Mouse (Mus musculus): Measurements from ENCODE around the gene Dcakd. TPM values are rescaled to one million over a fixed set of nuclear protein-coding genes. Genes with fewer than 3 reads are reported as not detected.

The Dcakd gene
- polyA plus RNA-seq, 1 experiment from 2014 or later: 323 TPM

- no peaks in the 10 kb centered on the region; the same call in 1 of the 2 replicates for H3K36me3 ChIP-seq (ENCODE audit: control insufficient read depth, insufficient read depth, low read length)
- H3K9me3 ChIP-seq (ENCODE audit: control insufficient read depth, low read length): no peaks in the 10 kb centered on the region
- no peak overlapping the region for H3K27ac ChIP-seq (ENCODE audit: low read depth, low read length)
- no peak overlapping the region for H3K9ac ChIP-seq (ENCODE audit: low read length)
- peaks cover 5% of the 10 kb centered on the region; the same call in 1 of the 2 replicates for H3K4me1 ChIP-seq (ENCODE audit: control insufficient read depth, insufficient read depth, low read length)
- WGBS: 82% methylated on average over 6 of the region's 6 CpGs
- ATAC-seq (ENCODE audit: insufficient read depth, low FRiP score, low TSS enrichment) (no peak), DNase-seq (ENCODE audit: low spot score) (no peak)
- no peaks in the 10 kb centered on the region for H3K27me3 ChIP-seq (ENCODE audit: control insufficient read depth, insufficient read depth, low read length)
- no peak overlapping the region for H3K4me2 ChIP-seq (ENCODE audit: low read depth)
- no peak overlapping the region for H3K4me3 ChIP-seq (ENCODE audit: low read depth, low read length)
These were observed 9.3 kb downstream of the Dcakd start for GRCm38 (mm10) chr11:103018860-103019259.

- H3K9me3 ChIP-seq (ENCODE audit: control insufficient read depth, low read length): no peaks in the 10 kb centered on the region
- no peaks in the 10 kb centered on the region; the same call in 1 of the 2 replicates for H3K36me3 ChIP-seq (ENCODE audit: control insufficient read depth, insufficient read depth, low read length)
- DNase-seq (ENCODE audit: low spot score): no peak
- H3K27ac ChIP-seq (ENCODE audit: low read depth, low read length): no peak overlapping the region
- no peak overlapping the region for H3K4me3 ChIP-seq (ENCODE audit: low read depth, low read length)
- H3K27me3 ChIP-seq (ENCODE audit: control insufficient read depth, insufficient read depth, low read length): no peaks in the 10 kb centered on the region
- 51% methylated on average over 9 of the region's 9 CpGs for WGBS
- no peak for ATAC-seq (ENCODE audit: insufficient read depth, low FRiP score, low TSS enrichment)
- no peak overlapping the region for H3K4me2 ChIP-seq (ENCODE audit: low read depth)
- peaks cover 5% of the 10 kb centered on the region; the same call in 1 of the 2 replicates for H3K4me1 ChIP-seq (ENCODE audit: control insufficient read depth, insufficient read depth, low read length)
- H3K9ac ChIP-seq (ENCODE audit: low read length): no peak overlapping the region
These were observed 10.5 kb downstream of the Dcakd start for GRCm38 (mm10) chr11:103017661-103018060.

- Histone ChIP-seq H3K27ac (ENCODE audit: low read depth, low read length) (peak overlapping the region; percentile 93), H3K9ac (ENCODE audit: low read length) (peak overlapping the region; percentile 83), H3K27me3 (ENCODE audit: control insufficient read depth, insufficient read depth, low read length) (no peaks in the 10 kb centered on the region), H3K4me3 (ENCODE audit: low read depth, low read length) (peak overlapping the region; percentile 85), H3K36me3 (ENCODE audit: control insufficient read depth, insufficient read depth, low read length) (no peaks in the 10 kb centered on the region), H3K4me1 (ENCODE audit: control insufficient read depth, insufficient read depth, low read length) (peaks cover 5% of the 10 kb centered on the region; the same call in 1 of the 2 replicates), H3K9me3 (ENCODE audit: control insufficient read depth, low read length) (no peaks in the 10 kb centered on the region), H3K4me2 (ENCODE audit: low read depth) (peak overlapping the region; percentile 65)
- under 1% methylated on average over 38 of the region's 41 CpGs for WGBS
- ATAC-seq (ENCODE audit: insufficient read depth, low FRiP score, low TSS enrichment) (peak; percentile 93), DNase-seq (ENCODE audit: low spot score) (peak; percentile 97)
These were observed 11.2 kb downstream of the Dcakd start for GRCm38 (mm10) chr11:103016930-103017329.

GRCm38 (mm10) chr11:103015881-103016825, 12.0 kb downstream of the Dcakd start:
- Histone ChIP-seq H3K9me3 (ENCODE audit: control insufficient read depth, low read length) (no peaks in the 10 kb centered on the region), H3K4me3 (ENCODE audit: low read depth, low read length) (peak overlapping the region; percentile 85), H3K36me3 (ENCODE audit: control insufficient read depth, insufficient read depth, low read length) (no peaks in the 10 kb centered on the region), H3K4me2 (ENCODE audit: low read depth) (peak overlapping the region; percentile 65), H3K4me1 (ENCODE audit: control insufficient read depth, insufficient read depth, low read length) (peaks cover 5% of the 10 kb centered on the region; the same call in 1 of the 2 replicates), H3K9ac (ENCODE audit: low read length) (peak overlapping the region; percentile 83), H3K27me3 (ENCODE audit: control insufficient read depth, insufficient read depth, low read length) (no peaks in the 10 kb centered on the region), H3K27ac (ENCODE audit: low read depth, low read length) (peak overlapping the region; percentile 93)
- no peak for DNase-seq (ENCODE audit: low spot score)
- no peak for ATAC-seq (ENCODE audit: insufficient read depth, low FRiP score, low TSS enrichment)
- 49% methylated on average over 27 of the region's 27 CpGs for WGBS

GRCm38 (mm10) chr11:103011206-103011497, 17.0 kb downstream of the Dcakd start:
- Histone ChIP-seq H3K4me3 (ENCODE audit: low read depth, low read length) (no peak overlapping the region), H3K36me3 (ENCODE audit: control insufficient read depth, insufficient read depth, low read length) (peaks cover 2% of the 10 kb centered on the region; the same call in 1 of the 2 replicates), H3K9me3 (ENCODE audit: control insufficient read depth, low read length) (no peaks in the 10 kb centered on the region), H3K27me3 (ENCODE audit: control insufficient read depth, insufficient read depth, low read length) (no peaks in the 10 kb centered on the region), H3K4me2 (ENCODE audit: low read depth) (no peak overlapping the region), H3K9ac (ENCODE audit: low read length) (no peak overlapping the region), H3K4me1 (ENCODE audit: control insufficient read depth, insufficient read depth, low read length) (peaks cover 10% of the 10 kb centered on the region; the same call in 1 of the 2 replicates), H3K27ac (ENCODE audit: low read depth, low read length) (no peak overlapping the region)
- DNase-seq (ENCODE audit: low spot score) (no peak), ATAC-seq (ENCODE audit: insufficient read depth, low FRiP score, low TSS enrichment) (no peak)
- WGBS: 93% methylated on average over 2 of the region's 2 CpGs

GRCm38 (mm10) chr11:103010454-103011205, 17.5 kb downstream of the Dcakd start:
- Histone ChIP-seq H3K4me1 (ENCODE audit: control insufficient read depth, insufficient read depth, low read length) (peaks cover 8% of the 10 kb centered on the region; the same call in 1 of the 2 replicates), H3K9me3 (ENCODE audit: control insufficient read depth, low read length) (no peaks in the 10 kb centered on the region), H3K27ac (ENCODE audit: low read depth, low read length) (no peak overlapping the region), H3K27me3 (ENCODE audit: control insufficient read depth, insufficient read depth, low read length) (no peaks in the 10 kb centered on the region), H3K36me3 (ENCODE audit: control insufficient read depth, insufficient read depth, low read length) (peaks cover 2% of the 10 kb centered on the region; the same call in 1 of the 2 replicates), H3K4me2 (ENCODE audit: low read depth) (no peak overlapping the region), H3K9ac (ENCODE audit: low read length) (no peak overlapping the region), H3K4me3 (ENCODE audit: low read depth, low read length) (no peak overlapping the region)
- DNase-seq (ENCODE audit: low spot score) (no peak), ATAC-seq (ENCODE audit: insufficient read depth, low FRiP score, low TSS enrichment) (no peak)
- WGBS: 93% methylated on average over 13 of the region's 13 CpGs

- Histone ChIP-seq H3K4me3 (ENCODE audit: low read depth, low read length) (no peak overlapping the region), H3K9ac (ENCODE audit: low read length) (no peak overlapping the region), H3K36me3 (ENCODE audit: control insufficient read depth, insufficient read depth, low read length) (peaks cover 2% of the 10 kb centered on the region; the same call in 1 of the 2 replicates), H3K27me3 (ENCODE audit: control insufficient read depth, insufficient read depth, low read length) (no peaks in the 10 kb centered on the region), H3K9me3 (ENCODE audit: control insufficient read depth, low read length) (no peaks in the 10 kb centered on the region), H3K4me2 (ENCODE audit: low read depth) (no peak overlapping the region), H3K27ac (ENCODE audit: low read depth, low read length) (no peak overlapping the region), H3K4me1 (ENCODE audit: control insufficient read depth, insufficient read depth, low read length) (peaks cover 5% of the 10 kb centered on the region; the same call in 1 of the 2 replicates)
- WGBS: 94% methylated on average over 8 of the region's 8 CpGs
- DNase-seq (ENCODE audit: low spot score) (peak; percentile 30), ATAC-seq (ENCODE audit: insufficient read depth, low FRiP score, low TSS enrichment) (no peak)
These were observed 18.9 kb downstream of the Dcakd start for GRCm38 (mm10) chr11:103009208-103009607.

GRCm38 (mm10) chr11:103008558-103008957, 19.6 kb downstream of the Dcakd start:
- WGBS: 89% methylated on average over 7 of the region's 7 CpGs
- no peak overlapping the region for H3K27ac ChIP-seq (ENCODE audit: low read depth, low read length)
- H3K9ac ChIP-seq (ENCODE audit: low read length): no peak overlapping the region
- no peaks in the 10 kb centered on the region for H3K27me3 ChIP-seq (ENCODE audit: control insufficient read depth, insufficient read depth, low read length)
- peaks cover 5% of the 10 kb centered on the region; the same call in 1 of the 2 replicates for H3K4me1 ChIP-seq (ENCODE audit: control insufficient read depth, insufficient read depth, low read length)
- no peak overlapping the region for H3K4me2 ChIP-seq (ENCODE audit: low read depth)
- ATAC-seq (ENCODE audit: insufficient read depth, low FRiP score, low TSS enrichment): no peak
- no peak overlapping the region for H3K4me3 ChIP-seq (ENCODE audit: low read depth, low read length)
- H3K36me3 ChIP-seq (ENCODE audit: control insufficient read depth, insufficient read depth, low read length): peaks cover 2% of the 10 kb centered on the region; the same call in 1 of the 2 replicates
- no peak for DNase-seq (ENCODE audit: low spot score)
- no peaks in the 10 kb centered on the region for H3K9me3 ChIP-seq (ENCODE audit: control insufficient read depth, low read length)

All from neural tube, embryonic 11.5 days (tissue).